Mouse (Mus musculus) lung, postnatal 10 days (tissue): ENCODE data around the gene Stk24.
A peak's percentile ranks its signal among the peaks of the same experiment; 100 is the strongest.
"Not testable (repeated sequence)": the region's sequence is repeated elsewhere in the genome, so short reads cannot be mapped to it uniquely, and the experiment has no call there.

Source experiments
- DNase-seq: peaks from one replicate; pipeline ENCODE4 v3.0.0; 2021

Stk24 gene

DNA sequence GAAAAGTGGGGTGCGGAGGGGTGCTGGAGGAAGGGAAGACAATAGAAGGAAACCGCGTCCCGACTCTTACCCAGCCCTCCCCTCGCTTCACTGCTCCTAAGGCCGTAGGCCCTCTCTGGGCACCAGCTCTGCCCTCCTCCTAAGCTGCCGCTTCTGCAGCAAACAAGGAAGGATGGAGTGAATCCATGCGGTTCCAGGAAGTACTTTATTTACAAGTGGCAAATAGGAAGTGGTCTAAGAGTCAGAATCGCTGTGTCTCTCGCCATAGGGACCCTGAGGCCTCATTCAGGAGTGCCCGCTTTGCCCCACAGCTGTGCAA, at the start of gene Stk24:
Stk24 (minus strand) TSS at position 185 of the 319 bp plus-strand sequence.
- DNase-seq = peak; percentile 74

DNA sequence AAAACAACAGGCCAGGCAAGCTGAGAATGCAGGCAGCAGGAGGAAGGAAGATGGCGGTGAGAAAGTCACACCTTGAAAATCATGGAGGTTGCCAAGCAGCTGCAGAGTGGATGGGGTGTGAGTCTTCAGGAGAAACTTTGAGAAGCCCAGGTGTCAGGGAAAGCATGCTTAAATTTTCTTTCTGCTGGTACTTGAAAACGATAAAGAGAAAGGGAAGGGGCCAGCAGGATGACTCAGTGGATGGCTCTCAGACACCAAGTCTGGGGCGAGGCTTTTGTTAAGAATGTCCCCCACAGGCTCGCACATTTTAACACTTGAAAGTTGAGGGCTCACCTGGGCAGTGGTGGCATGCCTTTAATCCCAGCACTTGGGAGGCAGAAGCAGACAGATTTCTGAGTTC, 48.3 kb upstream of the Stk24 start:
- no peak for DNase-seq

GRCm38 (mm10) chr14:121426743-121427142, 46.9 kb upstream of the Stk24 start:
- peak; percentile 21 for DNase-seq

DNA sequence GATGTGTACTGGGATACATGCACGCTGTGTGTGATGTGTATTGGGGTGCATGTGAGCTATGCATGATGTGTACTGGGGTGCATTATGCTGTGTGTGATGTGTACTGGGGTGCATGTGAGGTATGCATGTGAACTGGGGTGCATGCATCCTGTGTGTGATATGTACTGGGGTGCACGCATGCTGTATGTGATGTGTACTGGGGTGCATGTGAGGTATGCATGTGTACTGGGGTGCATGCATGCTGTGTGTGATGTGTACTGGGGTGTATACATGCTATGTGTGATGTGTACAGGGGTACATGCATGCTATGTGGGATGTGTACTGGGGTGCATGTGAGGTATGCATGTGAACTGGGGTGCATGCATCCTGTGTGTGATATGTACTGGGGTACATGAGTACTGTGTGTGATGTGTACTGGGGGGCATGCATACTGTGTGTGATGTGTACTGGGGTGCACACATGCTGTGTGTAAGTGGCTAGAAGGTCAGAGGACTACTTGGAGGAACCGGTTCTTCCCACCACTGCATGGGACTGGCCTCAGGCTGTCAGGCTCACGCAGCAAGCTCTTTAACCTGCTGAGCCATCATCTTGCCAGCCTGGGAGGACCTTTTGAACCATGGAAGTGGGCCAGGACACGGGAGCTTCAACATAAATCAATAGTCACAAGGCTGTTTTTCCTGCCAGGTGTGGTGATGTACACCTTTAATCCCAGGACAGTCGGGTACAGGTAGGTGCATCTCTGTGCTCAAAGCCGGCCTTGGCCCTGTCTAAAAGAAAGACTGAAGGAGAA, 45.4 kb upstream of the Stk24 start:
- DNase-seq = no peak

GRCm38 (mm10) chr14:121423341-121423751, 43.5 kb upstream of the Stk24 start:
- DNase-seq = peak; percentile 44

DNA sequence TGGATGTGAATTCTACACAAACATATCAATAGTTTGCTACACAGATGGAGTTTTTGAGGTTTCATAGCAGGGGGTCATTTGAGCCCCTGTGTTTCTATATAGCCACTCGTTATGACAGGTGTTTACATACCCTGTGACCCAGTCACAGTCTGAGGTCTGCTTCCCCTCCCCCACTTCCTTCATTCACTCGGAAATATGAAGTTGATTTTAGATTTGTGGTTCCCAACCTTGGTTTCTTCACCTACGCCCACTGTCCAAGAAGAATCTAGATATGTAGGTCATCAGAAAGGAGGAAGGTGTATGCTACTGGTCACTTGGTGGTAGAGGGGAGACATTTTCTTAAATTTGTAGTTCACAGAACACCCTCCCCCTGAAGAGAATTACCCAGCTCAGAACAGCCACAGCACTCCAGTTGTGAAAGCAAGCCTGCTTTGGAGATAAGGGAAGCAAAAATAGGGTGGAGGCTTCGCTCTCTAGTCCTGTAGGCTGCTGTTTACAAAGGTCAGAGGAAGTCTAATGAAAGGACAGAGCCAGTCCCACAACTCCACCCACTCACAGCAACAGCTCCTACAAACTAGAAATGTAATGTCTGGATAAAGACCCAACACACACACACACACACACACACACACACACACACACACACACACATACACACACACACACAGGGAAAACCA, 43.0 kb upstream of the Stk24 start:
- peak; percentile 67 for DNase-seq

- no peak for DNase-seq
Measured at GRCm38 (mm10) chr14:121422000-121422399, 42.2 kb upstream of the Stk24 start.

GRCm38 (mm10) chr14:121417594-121417993, 37.8 kb upstream of the Stk24 start:
- peak; percentile 74 for DNase-seq

GRCm38 (mm10) chr14:121416626-121417319, 37.0 kb upstream of the Stk24 start:
- DNase-seq = no peak

GRCm38 (mm10) chr14:121414635-121415241, 34.9 kb upstream of the Stk24 start:
- no peak for DNase-seq

DNA sequence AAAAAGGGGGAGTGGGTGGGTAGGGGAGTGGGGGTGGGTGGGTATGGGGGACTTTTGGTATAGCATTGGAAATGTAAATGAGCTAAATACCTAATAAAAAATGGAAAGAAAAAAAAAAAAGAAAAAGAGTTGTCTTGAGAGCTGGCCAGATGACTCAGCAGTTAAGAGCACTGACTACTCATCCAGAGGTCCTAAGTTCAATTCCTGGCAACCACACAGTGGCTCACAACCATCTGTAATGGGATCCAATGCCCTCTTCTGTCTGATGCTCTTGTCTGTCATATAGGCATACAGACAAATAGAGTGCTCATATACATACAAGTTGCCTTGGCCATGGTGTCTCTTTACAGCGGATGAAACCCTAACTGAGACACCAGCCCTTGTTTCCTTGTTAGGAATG, 33.9 kb upstream of the Stk24 start:
- not testable (repeated sequence) for DNase-seq

GRCm38 (mm10) chr14:121408944-121409343, 29.1 kb upstream of the Stk24 start:
- no peak for DNase-seq

DNA sequence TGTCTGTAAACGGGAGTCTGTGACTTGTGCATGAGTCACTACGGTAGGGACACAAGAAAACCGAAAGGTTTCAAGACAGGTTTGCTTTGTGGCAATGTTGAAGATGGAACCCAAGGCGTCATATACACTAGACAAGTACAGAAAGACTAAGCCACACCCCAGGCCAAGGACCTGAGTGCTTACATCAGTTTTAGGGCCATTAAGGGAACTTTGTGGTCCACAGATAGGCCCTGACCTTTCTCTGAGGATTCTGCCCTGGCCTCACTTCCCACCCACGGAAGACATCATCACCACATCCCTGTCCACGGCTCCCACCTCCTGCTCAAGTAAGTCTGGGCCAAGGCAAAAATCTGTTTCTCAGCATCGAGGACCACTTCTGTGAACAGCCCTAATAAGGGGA, 27.1 kb upstream of the Stk24 start:
- DNase-seq = no peak

DNA sequence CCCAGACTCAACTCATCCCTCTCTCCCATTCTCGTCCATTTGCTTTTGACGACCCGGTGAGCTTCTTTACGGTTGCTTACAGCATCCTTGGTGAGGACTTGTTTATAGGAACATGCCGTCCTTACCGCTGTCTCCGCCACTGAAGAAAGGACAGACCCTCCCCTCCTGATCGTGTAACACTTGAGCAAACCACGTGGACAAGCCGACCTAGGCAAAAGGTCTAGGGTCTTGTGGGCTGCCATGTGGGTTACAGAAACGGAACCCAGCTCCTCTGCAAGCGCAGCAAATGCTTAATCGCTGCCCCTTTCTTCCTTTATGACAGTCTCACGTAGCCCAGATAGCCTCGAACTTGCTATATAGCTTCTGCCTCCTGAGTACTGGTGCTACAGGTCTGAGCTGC, 25.7 kb upstream of the Stk24 start:
- DNase-seq = no peak

DNA sequence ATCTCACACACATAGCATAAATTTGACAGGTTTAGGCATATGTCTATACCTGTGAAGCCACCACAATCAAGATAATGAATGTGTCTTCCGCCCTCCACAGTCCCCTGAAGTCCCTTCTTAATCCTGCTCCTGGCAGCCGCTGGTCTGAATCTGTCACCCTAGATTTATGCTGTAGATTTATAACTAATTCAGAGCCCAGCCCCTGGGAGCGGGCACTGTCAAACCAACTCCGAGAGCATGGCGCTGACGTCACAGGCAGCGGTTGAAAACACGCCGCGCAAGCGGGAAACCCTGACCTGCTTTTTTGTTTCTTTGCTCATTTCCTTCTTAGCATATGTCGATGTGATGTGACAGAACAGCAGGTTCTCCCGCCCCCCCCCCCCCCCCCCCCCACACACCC, 25.3 kb upstream of the Stk24 start:
- DNase-seq = no peak

DNA sequence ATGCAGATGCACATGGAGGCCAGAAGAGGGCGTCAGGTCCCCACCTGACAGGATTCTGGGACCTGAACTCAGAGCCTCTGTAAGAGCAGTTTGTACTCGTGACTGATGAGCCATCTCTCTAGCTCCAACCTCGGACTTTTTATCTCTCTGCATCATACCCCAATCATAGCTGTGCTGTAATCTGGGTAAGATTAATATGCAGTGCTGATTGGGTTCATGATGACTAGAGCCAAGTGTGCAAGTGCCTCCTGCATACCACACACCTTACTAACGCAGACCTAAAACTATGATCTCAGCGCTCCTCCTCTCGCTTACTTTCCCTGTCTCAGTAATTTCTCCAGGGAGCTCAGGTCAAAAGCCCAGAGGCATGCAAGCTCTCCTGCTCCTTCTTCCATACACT, 19.9 kb upstream of the Stk24 start:
- no peak for DNase-seq

DNA sequence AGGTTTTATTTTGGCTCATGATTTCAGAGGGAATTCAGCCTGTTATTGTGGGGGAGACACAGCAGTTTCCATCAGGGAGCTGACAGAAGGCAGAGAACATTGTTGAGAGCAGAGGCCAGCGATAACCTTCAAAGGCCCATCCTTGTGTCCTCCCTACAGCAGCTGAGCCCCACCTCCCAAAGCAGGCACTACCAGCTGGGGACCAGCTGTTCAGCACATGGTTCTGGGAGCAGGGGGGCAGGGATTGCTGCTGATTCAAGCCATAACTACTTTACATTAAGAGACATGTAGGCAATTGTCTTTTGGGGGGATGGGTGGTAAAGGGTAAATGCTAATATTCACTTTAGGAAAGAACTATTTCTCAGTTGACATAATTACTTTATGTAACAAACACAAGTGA, 17.7 kb upstream of the Stk24 start:
- peak; percentile 37 for DNase-seq

GRCm38 (mm10) chr14:121395125-121395524, 15.3 kb upstream of the Stk24 start:
- DNase-seq = no peak

GRCm38 (mm10) chr14:121391927-121392326, 12.1 kb upstream of the Stk24 start:
- DNase-seq = peak; percentile 69

DNA sequence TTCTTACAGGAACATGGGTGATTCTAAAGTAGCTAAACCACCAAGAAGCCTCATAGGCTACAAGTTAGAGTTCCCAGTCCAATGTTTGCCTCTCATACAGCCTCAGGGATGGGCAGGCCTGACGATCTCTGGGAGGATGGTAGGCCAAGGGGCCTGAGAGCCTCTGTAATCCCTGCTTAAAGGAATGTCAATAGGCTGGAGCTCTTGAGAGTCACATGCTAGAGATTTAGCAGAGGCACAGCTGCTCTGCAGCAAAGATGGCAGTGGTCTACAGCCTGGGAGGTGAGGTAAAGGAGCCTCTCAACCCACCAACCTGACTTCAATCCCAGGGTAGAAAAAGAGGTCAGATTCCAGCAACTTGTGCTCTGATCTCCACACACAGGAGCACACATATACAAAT, 7.9 kb upstream of the Stk24 start:
- no peak for DNase-seq

DNA sequence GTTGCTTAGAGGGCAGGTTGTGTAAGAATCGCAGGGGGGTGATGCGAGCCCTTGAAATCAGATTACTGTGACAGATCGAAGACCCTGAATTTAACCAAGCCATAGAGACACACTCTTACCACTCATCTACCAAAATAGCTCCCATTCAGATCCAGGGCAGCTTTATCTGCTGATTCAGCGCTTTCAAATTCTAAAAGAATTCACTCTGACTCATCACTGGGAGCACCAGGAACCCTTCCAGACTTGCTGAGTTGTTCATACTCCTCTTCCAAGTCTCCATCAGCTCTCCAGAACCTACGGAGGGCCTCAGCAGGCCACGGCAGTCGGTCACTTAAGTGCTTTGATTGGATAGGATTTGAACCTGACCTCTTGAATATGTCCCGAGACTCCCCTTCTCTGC, 5.6 kb upstream of the Stk24 start:
- no peak for DNase-seq

DNA sequence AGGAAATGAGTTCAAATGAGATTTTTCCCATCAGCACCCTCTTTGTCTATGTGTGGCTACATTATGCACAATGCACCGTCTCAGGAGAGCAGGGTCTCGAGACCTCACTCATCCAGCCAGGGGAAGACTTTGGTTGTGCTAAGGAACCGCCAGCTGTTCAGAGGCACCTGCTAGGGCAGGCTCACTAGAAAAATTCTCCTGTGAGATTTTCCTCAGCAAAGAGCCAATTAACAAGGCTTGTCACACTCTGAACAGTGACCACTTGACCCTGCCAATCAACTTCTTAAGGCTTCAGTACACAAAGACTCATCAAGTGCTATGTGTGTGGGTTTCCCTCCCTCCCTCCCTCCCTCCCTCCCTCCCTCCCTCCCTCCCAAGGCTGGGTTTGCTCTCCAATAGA, 4.0 kb upstream of the Stk24 start:
- DNase-seq = no peak

GRCm38 (mm10) chr14:121379116-121379826, 540 bp downstream of the Stk24 start:
- peak; percentile 84 for DNase-seq
